Mouse (Mus musculus): Measurements from ENCODE around the gene Orai1.
"Not testable (repeated sequence)": the region's sequence is repeated elsewhere in the genome, so short reads cannot be mapped to it uniquely, and the experiment has no call there.

Orai1 gene

GRCm38 (mm10) chr5:123014753-123015701 lies at the start of gene Orai1:
Gene Orai1, plus strand, starts transcription at chr5:123015074.
- peak; percentile 97 for DNase-seq (ENCODE audit: low read depth, low spot score)

- DNase-seq (ENCODE audit: low read depth, low spot score): no peak
Measured at GRCm38 (mm10) chr5:122965427-122965826, 49.4 kb upstream of the Orai1 start.

GRCm38 (mm10) chr5:122968322-122968721 lies 46.6 kb upstream of the Orai1 start:
- no peak for DNase-seq (ENCODE audit: low read depth, low spot score)

GRCm38 (mm10) chr5:122970056-122970455 lies 44.8 kb upstream of the Orai1 start:
- DNase-seq (ENCODE audit: low read depth, low spot score): no peak

- no peak for DNase-seq (ENCODE audit: low read depth, low spot score)
Measured at GRCm38 (mm10) chr5:122971438-122971837, 43.4 kb upstream of the Orai1 start.

GRCm38 (mm10) chr5:122972116-122972515 lies 42.8 kb upstream of the Orai1 start:
- DNase-seq (ENCODE audit: low read depth, low spot score): no peak

- DNase-seq (ENCODE audit: low read depth, low spot score): not testable (repeated sequence)
Measured at GRCm38 (mm10) chr5:122974701-122975100, 40.2 kb upstream of the Orai1 start.

- no peak for DNase-seq (ENCODE audit: low read depth, low spot score)
Measured at GRCm38 (mm10) chr5:122978970-122979369, 35.9 kb upstream of the Orai1 start.

GRCm38 (mm10) chr5:122984483-122984882 lies 30.4 kb upstream of the Orai1 start:
- DNase-seq (ENCODE audit: low read depth, low spot score): no peak

GRCm38 (mm10) chr5:122985276-122985675 lies 29.6 kb upstream of the Orai1 start:
- no peak for DNase-seq (ENCODE audit: low read depth, low spot score)

GRCm38 (mm10) chr5:122986091-122986493 lies 28.8 kb upstream of the Orai1 start:
- DNase-seq (ENCODE audit: low read depth, low spot score): no peak

GRCm38 (mm10) chr5:122987211-122988020 lies 27.5 kb upstream of the Orai1 start:
- no peak for DNase-seq (ENCODE audit: low read depth, low spot score)

GRCm38 (mm10) chr5:122988021-122988751 lies 26.7 kb upstream of the Orai1 start:
- no peak for DNase-seq (ENCODE audit: low read depth, low spot score)

- DNase-seq (ENCODE audit: low read depth, low spot score): peak; percentile 63
Measured at GRCm38 (mm10) chr5:122989001-122989525, 25.8 kb upstream of the Orai1 start.

- no peak for DNase-seq (ENCODE audit: low read depth, low spot score)
Measured at GRCm38 (mm10) chr5:122989551-122990330, 25.1 kb upstream of the Orai1 start, which contains the start of gene Kdm2b. Gene Kdm2b, minus strand, starts transcription at chr5:122989823.

- DNase-seq (ENCODE audit: low read depth, low spot score): no peak
Measured at GRCm38 (mm10) chr5:122990411-122991160, 24.3 kb upstream of the Orai1 start.

GRCm38 (mm10) chr5:122991350-122992004 lies 23.4 kb upstream of the Orai1 start:
- no peak for DNase-seq (ENCODE audit: low read depth, low spot score)

GRCm38 (mm10) chr5:122993811-122994210 lies 21.1 kb upstream of the Orai1 start:
- no peak for DNase-seq (ENCODE audit: low read depth, low spot score)

- peak; percentile 94 for DNase-seq (ENCODE audit: low read depth, low spot score)
Measured at GRCm38 (mm10) chr5:122994303-122994846, 20.5 kb upstream of the Orai1 start.

All from embryo, embryonic 11.5 days (tissue).